Mouse (Mus musculus) yolk sac, embryonic 10.5 days (tissue): ENCODE results near the gene Ly75.

Experiments
- DNase-seq: peaks from one replicate; pipeline ENCODE4 v3.0.0-alpha.2; 2017; ENCODE audit warnings: low spot score

Gene Ly75

GRCm38 (mm10) chr2:60375126-60375525, 8.0 kb downstream of the Ly75 start:
- no peak for DNase-seq

GRCm38 (mm10) chr2:60370188-60370587, 12.9 kb downstream of the Ly75 start:
- no peak for DNase-seq

GRCm38 (mm10) chr2:60369454-60369853, 13.6 kb downstream of the Ly75 start:
- no peak for DNase-seq

- DNase-seq: no peak
Observed at GRCm38 (mm10) chr2:60367871-60368270, 15.2 kb downstream of the Ly75 start.

GRCm38 (mm10) chr2:60367204-60367603, 15.9 kb downstream of the Ly75 start:
- no peak for DNase-seq

- DNase-seq: no peak
Observed at GRCm38 (mm10) chr2:60365820-60366610, 17.1 kb downstream of the Ly75 start.

GRCm38 (mm10) chr2:60365138-60365775, 17.8 kb downstream of the Ly75 start:
- no peak for DNase-seq

GRCm38 (mm10) chr2:60362146-60362545, 21.0 kb downstream of the Ly75 start:
- no peak for DNase-seq

- DNase-seq: no peak
Observed at GRCm38 (mm10) chr2:60359796-60360195, 23.3 kb downstream of the Ly75 start.

- DNase-seq: no peak
Observed at GRCm38 (mm10) chr2:60355388-60355683, 27.8 kb downstream of the Ly75 start.

- no peak for DNase-seq
Observed at GRCm38 (mm10) chr2:60354541-60355387, 28.3 kb downstream of the Ly75 start.

GRCm38 (mm10) chr2:60352296-60352695, 30.8 kb downstream of the Ly75 start:
- DNase-seq: no peak

GRCm38 (mm10) chr2:60351781-60352180, 31.3 kb downstream of the Ly75 start:
- DNase-seq: no peak

GRCm38 (mm10) chr2:60347875-60348274, 35.2 kb downstream of the Ly75 start:
- no peak for DNase-seq

- no peak for DNase-seq
Observed at GRCm38 (mm10) chr2:60346531-60346930, 36.6 kb downstream of the Ly75 start.

- DNase-seq: no peak
Observed at GRCm38 (mm10) chr2:60345717-60346116, 37.4 kb downstream of the Ly75 start.

- DNase-seq: no peak
Observed at GRCm38 (mm10) chr2:60343607-60344289, 39.4 kb downstream of the Ly75 start.

GRCm38 (mm10) chr2:60342107-60342880, 40.8 kb downstream of the Ly75 start:
- no peak for DNase-seq

- no peak for DNase-seq
Observed at GRCm38 (mm10) chr2:60337937-60338336, 45.2 kb downstream of the Ly75 start.

- no peak for DNase-seq
Observed at GRCm38 (mm10) chr2:60328641-60329040, 54.5 kb downstream of the Ly75 start.

GRCm38 (mm10) chr2:60327581-60327980, 55.5 kb downstream of the Ly75 start:
- DNase-seq: no peak

GRCm38 (mm10) chr2:60326948-60327347, 56.2 kb downstream of the Ly75 start:
- DNase-seq: no peak
